Mouse (Mus musculus): ENCODE results near the gene Dctn1. TPM values are rescaled to one million over a fixed set of nuclear protein-coding genes. Genes with fewer than 3 reads are reported as not detected.

The Dctn1 gene
- polyA plus RNA-seq, 1 experiment from 2014 or later, result 121 TPM

DNA sequence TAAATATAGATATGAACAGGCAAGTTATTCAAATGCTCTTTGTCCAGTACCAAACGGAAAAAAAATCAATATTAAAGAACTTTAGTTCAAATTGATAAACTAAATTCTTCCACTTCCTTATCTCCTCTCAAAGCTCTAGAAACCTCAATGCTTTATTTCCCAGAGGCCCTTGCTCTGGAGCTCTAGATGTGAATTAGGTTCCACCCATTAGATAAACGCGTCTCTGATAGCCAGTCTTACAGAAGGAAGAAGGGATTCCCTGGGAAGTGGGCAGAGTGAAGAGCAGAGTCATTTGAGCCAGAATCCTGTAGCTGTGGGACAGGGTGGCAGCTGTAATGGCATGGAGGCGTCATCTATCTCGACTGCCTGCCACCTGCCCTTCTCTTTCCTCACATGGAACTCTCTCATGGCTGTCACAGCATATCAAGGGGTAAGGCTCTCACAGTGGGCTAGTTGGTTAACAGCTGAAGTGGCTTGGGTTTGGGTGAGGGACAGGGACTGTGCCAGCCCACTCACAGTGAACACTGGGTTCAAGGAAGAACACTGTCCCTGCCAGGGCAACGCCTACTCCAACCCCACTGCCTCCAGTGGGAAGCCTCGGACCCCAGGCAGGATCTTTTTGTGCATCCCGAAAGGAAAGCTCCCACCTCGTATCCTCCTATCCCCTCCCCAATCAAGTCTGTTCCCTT, 41.8 kb downstream of the Dctn1 start:
- no peaks in the 10 kb centered on the region for H3K9me3 ChIP-seq
- no peak overlapping the region for H3K9ac ChIP-seq
- ATAC-seq (ENCODE audit: insufficient number of reproducible peaks, insufficient read depth, low FRiP score, low TSS enrichment), result no peak
- 0 out of 2 replicates have a peak, but pooled peaks cover 6% of the 10 kb centered on the region for H3K4me1 ChIP-seq
- no peak overlapping the region for H3K4me3 ChIP-seq
- no peak overlapping the region for H3K27ac ChIP-seq
- 75% methylated on average over 9 of the region's 9 CpGs for WGBS
- no peaks in the 10 kb centered on the region for H3K27me3 ChIP-seq
- no peak overlapping the region for H3K4me2 ChIP-seq (replicated peaks)
- no peaks in the 10 kb centered on the region for H3K36me3 ChIP-seq

DNA sequence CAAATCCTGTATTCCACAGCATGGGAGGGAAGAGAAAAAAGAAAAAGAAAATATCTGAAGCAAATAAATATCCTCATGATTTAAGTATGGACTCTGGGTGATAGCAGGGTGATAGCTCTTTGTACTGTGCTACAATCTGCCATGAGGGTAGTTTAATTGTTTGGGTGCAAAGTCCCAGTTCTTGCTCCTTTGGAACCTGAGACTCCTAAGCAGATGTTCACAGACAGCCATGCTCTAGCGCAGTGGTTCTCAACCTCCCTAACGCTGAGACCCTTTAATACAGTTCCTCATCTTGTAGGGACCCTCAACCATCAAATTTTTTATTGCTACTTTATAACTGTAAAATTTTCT, 42.3 kb downstream of the Dctn1 start:
- Histone ChIP-seq H3K4me2 (replicated peaks) (no peak overlapping the region), H3K4me1 (0 out of 2 replicates have a peak, but pooled peaks cover 8% of the 10 kb centered on the region), H3K9me3 (no peaks in the 10 kb centered on the region), H3K4me3 (no peak overlapping the region), H3K27ac (no peak overlapping the region), H3K27me3 (no peaks in the 10 kb centered on the region), H3K36me3 (no peaks in the 10 kb centered on the region), H3K9ac (no peak overlapping the region)
- ATAC-seq (ENCODE audit: insufficient number of reproducible peaks, insufficient read depth, low FRiP score, low TSS enrichment), result no peak
- WGBS, result 78% methylated on average over 2 of the region's 2 CpGs

DNA sequence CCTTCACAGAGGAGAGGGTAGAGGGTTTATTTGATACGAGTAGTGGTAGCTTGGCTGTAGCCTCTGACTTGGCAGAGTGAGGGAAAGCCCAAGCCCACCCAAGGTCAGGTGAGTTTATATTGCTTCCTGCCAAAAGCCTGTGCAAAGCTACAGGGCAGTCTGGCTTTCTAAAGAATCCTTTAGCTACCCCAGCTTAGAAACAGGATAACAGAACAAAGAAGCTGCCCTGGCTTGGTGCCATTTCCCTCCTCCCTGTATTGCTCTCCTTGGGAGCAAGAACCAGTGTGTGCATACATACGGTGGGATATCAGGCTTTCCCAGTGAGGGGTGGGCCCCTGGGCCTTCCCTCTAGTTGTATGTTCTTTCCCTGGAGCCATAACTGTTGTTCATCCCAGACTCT, 44.8 kb downstream of the Dctn1 start:
- H3K9ac ChIP-seq, result no peak overlapping the region
- H3K9me3 ChIP-seq, result no peaks in the 10 kb centered on the region
- H3K4me3 ChIP-seq, result no peak overlapping the region
- no peak overlapping the region for H3K27ac ChIP-seq
- ATAC-seq (ENCODE audit: insufficient number of reproducible peaks, insufficient read depth, low FRiP score, low TSS enrichment), result no peak
- no peaks in the 10 kb centered on the region for H3K36me3 ChIP-seq
- 0 out of 2 replicates have a peak, but pooled peaks cover 8% of the 10 kb centered on the region for H3K4me1 ChIP-seq
- no peak overlapping the region for H3K4me2 ChIP-seq (replicated peaks)
- H3K27me3 ChIP-seq, result no peaks in the 10 kb centered on the region
- WGBS, result 52% methylated on average over 2 of the region's 2 CpGs

DNA sequence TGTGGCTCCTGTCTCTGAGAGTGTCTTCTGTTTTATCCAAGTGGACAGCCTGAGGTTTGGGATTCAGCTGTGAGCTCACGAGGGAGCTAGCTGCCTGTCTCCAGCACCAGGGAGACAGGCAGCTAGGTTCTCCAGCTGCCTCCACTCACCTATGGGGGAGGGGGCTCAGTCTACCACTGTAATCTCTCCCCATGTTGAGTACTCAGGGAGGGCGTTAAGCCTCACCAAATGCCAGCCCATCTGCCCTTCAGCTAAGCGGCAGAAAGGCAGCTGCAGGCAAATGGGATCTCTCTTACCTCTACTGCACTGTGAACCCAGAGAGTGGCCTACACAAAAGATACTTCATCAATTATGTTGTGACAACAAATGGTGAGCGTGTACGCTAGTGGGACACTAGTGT, 45.8 kb downstream of the Dctn1 start:
- Histone ChIP-seq H3K4me3 (no peak overlapping the region), H3K4me1 (0 out of 2 replicates have a peak, but pooled peaks cover 8% of the 10 kb centered on the region), H3K27ac (no peak overlapping the region), H3K27me3 (no peaks in the 10 kb centered on the region), H3K9me3 (no peaks in the 10 kb centered on the region), H3K36me3 (no peaks in the 10 kb centered on the region), H3K9ac (no peak overlapping the region), H3K4me2 (replicated peaks) (no peak overlapping the region)
- WGBS, result 28% methylated on average over 5 of the region's 5 CpGs
- ATAC-seq (ENCODE audit: insufficient number of reproducible peaks, insufficient read depth, low FRiP score, low TSS enrichment), result no peak

DNA sequence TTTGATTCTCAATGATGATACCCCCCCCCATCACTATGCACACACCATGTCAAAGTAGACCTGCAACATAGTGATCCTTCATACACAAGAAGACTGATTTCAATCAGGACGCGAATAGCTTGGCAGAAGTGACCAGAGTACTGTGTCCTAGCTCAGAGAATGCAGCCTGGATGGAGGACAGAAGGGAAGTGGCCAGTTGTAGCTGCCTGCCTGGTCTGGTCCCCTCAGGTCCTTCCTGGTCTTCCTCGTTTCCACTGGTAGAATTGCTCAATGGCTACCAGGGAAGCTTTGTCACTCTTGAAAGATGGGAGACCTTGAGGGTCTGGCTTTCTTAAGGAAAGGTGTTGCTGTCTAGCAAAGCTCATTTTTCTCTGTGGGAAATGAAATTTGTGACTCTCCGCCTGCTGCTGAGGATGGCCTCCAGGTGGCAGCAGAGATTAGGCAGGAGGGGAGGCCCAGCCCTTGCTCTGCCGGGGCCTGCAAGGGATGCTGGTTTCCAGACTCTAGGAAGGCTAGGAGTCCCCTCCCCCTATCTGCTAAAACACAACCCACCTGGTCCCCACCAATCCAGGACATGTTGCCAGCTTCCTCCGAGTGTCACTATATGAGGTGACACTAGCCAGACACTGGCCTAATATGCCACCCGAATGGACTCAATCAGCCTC, 49.4 kb downstream of the Dctn1 start:
- Histone ChIP-seq H3K36me3 (no peaks in the 10 kb centered on the region), H3K4me3 (no peak overlapping the region), H3K9me3 (no peaks in the 10 kb centered on the region), H3K4me1 (0 out of 2 replicates have a peak, but pooled peaks cover 8% of the 10 kb centered on the region), H3K27me3 (no peaks in the 10 kb centered on the region), H3K4me2 (replicated peaks) (no peak overlapping the region), H3K9ac (no peak overlapping the region), H3K27ac (no peak overlapping the region)
- WGBS, result 11% methylated on average over 7 of the region's 7 CpGs
- ATAC-seq (ENCODE audit: insufficient number of reproducible peaks, insufficient read depth, low FRiP score, low TSS enrichment), result no peak; the same call in 1 of the 2 replicates

DNA sequence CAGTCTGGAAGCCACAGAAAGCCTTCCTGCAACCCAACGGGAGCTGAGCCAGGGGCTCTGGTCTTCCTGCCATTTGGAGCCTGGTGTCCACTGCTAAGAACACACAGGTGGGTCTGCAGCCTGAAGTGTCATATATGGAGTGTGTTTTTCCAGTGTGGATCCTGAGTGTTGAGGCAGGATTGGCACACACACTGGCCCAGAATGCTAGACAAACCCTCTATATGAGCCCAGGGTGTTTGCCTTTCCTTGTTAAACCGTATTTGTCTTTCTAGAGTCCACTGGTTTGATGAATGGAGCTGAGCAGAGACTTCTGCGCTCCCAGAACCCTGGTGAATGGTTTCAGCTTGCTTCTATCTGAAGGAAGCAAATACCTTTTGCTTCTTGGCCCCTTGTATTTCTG, 54.1 kb downstream of the Dctn1 start, which contains the start of gene Slc4a5:
TSS of gene Slc4a5 (plus strand) at position 15 of the 400 bp plus-strand sequence.
- Histone ChIP-seq H3K27me3 (no peaks in the 10 kb centered on the region), H3K9ac (no peak within 1 kb of the TSS), H3K4me1 (no peaks in the 10 kb centered on the region), H3K4me2 (replicated peaks) (no peak within 1 kb of the TSS), H3K36me3 (no peaks in the 10 kb centered on the region), H3K9me3 (no peaks in the 10 kb centered on the region), H3K27ac (no peak within 1 kb of the TSS), H3K4me3 (no peak within 1 kb of the TSS)
- no peak for ATAC-seq (ENCODE audit: insufficient number of reproducible peaks, insufficient read depth, low FRiP score, low TSS enrichment)
- WGBS, result 77% methylated on average over 3 of the region's 3 CpGs

DNA sequence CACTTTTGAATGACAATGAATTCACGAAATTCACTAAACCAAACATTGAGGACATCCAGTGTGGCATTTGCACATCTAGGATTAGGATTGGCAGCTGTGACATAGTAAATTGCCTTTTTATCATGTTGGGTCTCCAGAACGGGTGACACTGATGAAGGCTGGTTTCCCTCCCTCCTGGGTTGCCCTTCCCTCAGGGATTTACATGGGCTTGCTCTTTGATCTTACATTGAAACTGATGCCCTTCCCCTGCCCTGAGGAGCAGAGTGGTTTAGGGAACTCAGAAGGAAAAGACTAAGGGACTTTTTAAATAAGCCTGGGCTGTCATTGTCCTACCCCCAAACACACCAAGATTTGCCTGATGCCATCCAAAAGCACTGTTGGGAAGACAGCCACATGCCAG, 65.8 kb downstream of the Dctn1 start:
- no peak overlapping the region for H3K4me3 ChIP-seq
- H3K4me1 ChIP-seq, result peaks cover 11% of the 10 kb centered on the region
- no peak overlapping the region for H3K27ac ChIP-seq
- no peaks in the 10 kb centered on the region for H3K36me3 ChIP-seq
- H3K9ac ChIP-seq, result no peak overlapping the region
- no peak overlapping the region for H3K4me2 ChIP-seq (replicated peaks)
- 41% methylated on average over 2 of the region's 2 CpGs for WGBS
- H3K27me3 ChIP-seq, result peaks cover 15% of the 10 kb centered on the region
- H3K9me3 ChIP-seq, result no peaks in the 10 kb centered on the region
- ATAC-seq (ENCODE audit: insufficient number of reproducible peaks, insufficient read depth, low FRiP score, low TSS enrichment), result no peak

DNA sequence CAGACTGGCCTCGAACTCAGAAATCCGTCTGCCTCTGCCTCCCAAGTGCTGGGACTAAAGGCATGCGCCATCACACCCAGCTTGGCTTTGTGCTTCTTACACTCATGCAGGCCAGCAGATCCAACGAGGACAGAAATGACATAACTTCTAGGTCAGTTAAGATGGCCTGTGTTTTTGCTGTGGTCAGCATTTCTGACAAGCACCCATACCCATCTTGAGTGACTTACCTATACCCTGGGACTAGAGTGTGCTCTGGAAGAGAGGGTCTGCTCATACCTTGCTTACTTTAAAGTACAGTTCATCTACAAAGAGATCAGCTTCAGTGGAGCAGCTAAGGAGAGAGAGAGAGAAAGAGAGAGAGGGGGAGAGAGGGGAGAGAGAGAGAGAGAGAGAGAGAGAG, 67.6 kb downstream of the Dctn1 start:
- ATAC-seq (ENCODE audit: insufficient number of reproducible peaks, insufficient read depth, low FRiP score, low TSS enrichment), result no peak
- Histone ChIP-seq H3K27ac (no peak overlapping the region), H3K4me2 (replicated peaks) (no peak overlapping the region), H3K9me3 (no peaks in the 10 kb centered on the region), H3K9ac (no peak overlapping the region), H3K36me3 (no peaks in the 10 kb centered on the region), H3K4me1 (peaks cover 21% of the 10 kb centered on the region), H3K4me3 (no peak overlapping the region), H3K27me3 (peaks cover 16% of the 10 kb centered on the region)
- 77% methylated on average over 4 of the region's 4 CpGs for WGBS

DNA sequence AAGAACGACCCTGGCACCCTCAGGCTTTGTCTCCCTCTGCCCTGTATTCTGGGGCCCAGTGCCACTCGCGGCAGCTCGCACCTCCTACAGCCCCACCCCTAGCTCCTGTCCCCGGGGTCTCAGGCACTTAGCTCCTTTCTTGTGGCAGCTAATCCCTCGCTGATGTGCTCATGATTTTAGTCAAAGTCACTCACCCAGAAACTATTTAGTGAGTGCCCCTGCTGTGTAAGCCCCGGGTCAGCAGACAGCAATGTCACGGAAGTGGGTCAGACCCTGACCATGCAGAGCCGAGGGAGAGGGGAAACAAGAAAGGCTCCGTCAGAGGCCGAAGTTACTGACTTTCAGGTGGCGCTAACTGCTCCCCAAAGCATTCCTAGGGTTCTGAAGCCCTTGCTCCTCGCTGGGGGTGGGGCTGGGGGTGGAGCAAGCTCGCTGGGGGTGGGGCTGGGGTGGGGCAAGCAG, 68.6 kb downstream of the Dctn1 start:
- H3K27me3 ChIP-seq, result peaks cover 25% of the 10 kb centered on the region
- ATAC-seq (ENCODE audit: insufficient number of reproducible peaks, insufficient read depth, low FRiP score, low TSS enrichment), result peak; percentile 57; the same call in 1 of the 2 replicates
- peak overlapping the region; percentile 30 for H3K9ac ChIP-seq
- H3K36me3 ChIP-seq, result no peaks in the 10 kb centered on the region
- peak overlapping the region; percentile 15; the same call in 1 of the 2 replicates for H3K4me3 ChIP-seq
- no peaks in the 10 kb centered on the region for H3K9me3 ChIP-seq
- 3% methylated on average over 14 of the region's 14 CpGs for WGBS
- no peak overlapping the region for H3K27ac ChIP-seq
- H3K4me2 ChIP-seq (replicated peaks), result peak overlapping the region; percentile 38
- H3K4me1 ChIP-seq, result peaks cover 21% of the 10 kb centered on the region

DNA sequence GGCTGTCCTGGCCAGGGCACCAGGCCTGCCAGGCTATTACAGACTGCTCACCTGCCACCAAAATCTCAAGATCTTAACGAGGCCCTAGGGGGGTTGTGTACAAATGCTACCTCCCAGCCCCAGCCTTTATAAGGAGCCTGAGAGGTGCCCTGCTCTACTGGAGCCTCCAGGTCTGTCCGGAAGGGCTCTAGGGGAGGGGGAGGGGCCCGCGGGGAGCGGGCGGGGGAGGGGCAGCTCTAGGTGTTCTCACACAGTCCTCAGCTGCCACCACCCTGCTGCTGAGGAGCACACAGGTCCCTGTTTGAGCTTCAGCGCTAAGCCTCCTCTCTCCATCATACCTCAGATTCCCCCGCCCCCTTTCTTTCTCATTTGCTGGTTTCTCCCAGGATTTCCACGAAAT, 71.4 kb downstream of the Dctn1 start:
- Histone ChIP-seq H3K4me1 (peaks cover 29% of the 10 kb centered on the region), H3K27ac (no peak overlapping the region), H3K27me3 (peaks cover 40% of the 10 kb centered on the region), H3K9ac (no peak overlapping the region), H3K9me3 (no peaks in the 10 kb centered on the region), H3K36me3 (no peaks in the 10 kb centered on the region), H3K4me3 (peak overlapping the region; percentile 4; the same call in 1 of the 2 replicates), H3K4me2 (replicated peaks) (peak overlapping the region; percentile 44)
- ATAC-seq (ENCODE audit: insufficient number of reproducible peaks, insufficient read depth, low FRiP score, low TSS enrichment), result peak; percentile 64; the same call in 1 of the 2 replicates
- 1% methylated on average over 9 of the region's 9 CpGs for WGBS

DNA sequence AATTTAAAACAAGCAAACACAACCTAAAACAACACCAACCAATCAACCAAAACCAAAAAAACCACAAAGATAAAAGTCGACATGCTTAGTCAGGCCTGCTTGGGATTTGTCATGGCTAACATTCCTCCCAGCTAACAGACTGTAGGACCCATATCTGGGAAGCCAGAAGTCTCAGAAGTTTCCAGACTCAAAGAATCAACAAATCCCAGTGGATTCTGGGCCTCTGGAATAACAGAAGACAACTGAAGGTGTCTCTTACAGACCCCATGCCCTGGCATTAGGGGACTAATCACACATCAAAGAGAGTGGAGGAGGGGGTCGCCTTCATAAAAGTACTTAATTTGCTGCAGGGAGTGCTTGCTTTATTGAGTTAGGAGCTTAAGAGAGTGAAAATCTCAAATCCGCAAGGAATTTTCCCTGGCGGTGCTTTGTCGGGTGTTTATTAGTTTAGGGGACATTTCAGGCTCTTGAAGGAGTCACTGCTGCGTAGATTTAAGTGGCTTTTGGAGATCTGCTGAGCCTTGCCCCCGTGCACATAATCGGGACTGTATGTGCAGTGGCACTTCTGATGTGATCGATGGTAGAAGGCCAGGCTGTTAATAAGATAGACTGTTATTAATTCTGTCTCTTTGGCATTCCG, 78.8 kb downstream of the Dctn1 start:
- no peak for ATAC-seq (ENCODE audit: insufficient number of reproducible peaks, insufficient read depth, low FRiP score, low TSS enrichment)
- no peak overlapping the region for H3K27ac ChIP-seq
- H3K36me3 ChIP-seq, result no peaks in the 10 kb centered on the region
- peaks cover 13% of the 10 kb centered on the region; the same call in 1 of the 2 replicates for H3K27me3 ChIP-seq
- H3K9ac ChIP-seq, result no peak overlapping the region
- H3K4me3 ChIP-seq, result no peak overlapping the region
- peaks cover 13% of the 10 kb centered on the region for H3K4me1 ChIP-seq
- no peaks in the 10 kb centered on the region for H3K9me3 ChIP-seq
- no peak overlapping the region for H3K4me2 ChIP-seq (replicated peaks)
- 32% methylated on average over 10 of the region's 10 CpGs for WGBS

Measured in embryonic facial prominence, embryonic 12.5 days (tissue).